Mouse (Mus musculus): ENCODE results near the gene Thsd7b. TPM values are rescaled to one million over a fixed set of nuclear protein-coding genes. Genes with fewer than 3 reads are reported as not detected.

The Thsd7b gene
- polyA plus RNA-seq, 2 experiments = 1.1 to 1.8 TPM

DNA sequence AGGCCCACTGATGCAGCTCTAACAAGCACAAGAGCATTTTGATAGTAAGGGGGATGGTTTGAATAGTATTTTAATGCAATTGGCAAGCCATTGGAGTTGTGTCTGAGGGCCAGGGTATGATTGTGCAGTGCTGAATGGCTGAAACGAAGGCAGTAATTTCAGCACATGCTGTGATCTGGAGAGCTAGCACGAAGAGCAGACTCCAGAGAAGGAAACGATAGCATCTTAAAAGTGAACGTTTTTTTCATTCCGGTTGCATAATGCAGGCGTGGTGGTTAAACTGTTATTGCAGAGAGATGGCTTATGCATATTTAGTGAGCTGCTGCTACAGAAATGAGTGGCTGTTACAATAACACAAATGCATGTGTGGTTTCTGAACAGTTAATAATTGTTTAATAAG, 51.3 kb downstream of the Thsd7b start:
- H3K27me3 ChIP-seq (ENCODE audit: control insufficient read depth, insufficient read depth, low read length) = no peaks in the 10 kb centered on the region
- H3K4me2 ChIP-seq (replicated peaks; ENCODE audit: low read depth, low read length, severe bottlenecking) = no peak overlapping the region
- no peaks in the 10 kb centered on the region for H3K9me3 ChIP-seq (ENCODE audit: control insufficient read depth, low read length)
- TF ChIP-seq POLR2A (IDR thresholded peaks at IDR 0.05; ENCODE audit: borderline replicate concordance, extremely low read depth, insufficient read depth, insufficient read length) = no peak
- H3K4me1 ChIP-seq (ENCODE audit: control insufficient read depth, insufficient read depth, low read length) = no peaks in the 10 kb centered on the region
- no peak overlapping the region for H3K9ac ChIP-seq (ENCODE audit: low read depth, low read length, severe bottlenecking)
- no peak for ATAC-seq (ENCODE audit: low FRiP score, low read depth)
- H3K27ac ChIP-seq (replicated peaks; ENCODE audit: low read depth, low read length) = no peak overlapping the region
- no peak overlapping the region for H3K4me3 ChIP-seq (replicated peaks; ENCODE audit: low read length)
- H3K36me3 ChIP-seq (ENCODE audit: control insufficient read depth, insufficient read depth, low read length) = no peaks in the 10 kb centered on the region
- no peak for DNase-seq (ENCODE audit: low spot score)
- 53% methylated on average over 6 of the region's 6 CpGs for WGBS

DNA sequence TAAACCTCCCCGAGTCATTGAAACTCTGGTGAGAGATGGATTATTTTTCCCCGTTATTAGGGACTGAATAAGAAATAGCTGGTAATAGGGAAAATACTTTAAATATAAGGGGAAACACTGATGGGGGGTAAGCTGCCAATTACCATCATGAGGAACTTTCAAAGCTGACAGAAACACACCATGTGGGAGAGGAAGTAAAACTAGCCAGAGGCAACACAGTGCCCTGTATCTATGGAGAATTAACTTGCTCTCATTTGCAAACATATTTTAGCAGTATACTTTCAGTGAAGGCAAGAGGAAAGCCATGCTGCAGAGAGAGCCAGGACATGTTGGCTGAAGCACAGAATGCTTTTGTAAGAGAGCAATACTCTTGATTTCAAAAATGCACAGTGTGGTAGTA, 51.7 kb downstream of the Thsd7b start:
- H3K9ac ChIP-seq (ENCODE audit: low read depth, low read length, severe bottlenecking) = no peak overlapping the region
- H3K36me3 ChIP-seq (ENCODE audit: control insufficient read depth, insufficient read depth, low read length) = no peaks in the 10 kb centered on the region
- H3K4me2 ChIP-seq (replicated peaks; ENCODE audit: low read depth, low read length, severe bottlenecking) = no peak overlapping the region
- H3K27ac ChIP-seq (replicated peaks; ENCODE audit: low read depth, low read length) = no peak overlapping the region
- H3K9me3 ChIP-seq (ENCODE audit: control insufficient read depth, low read length) = no peaks in the 10 kb centered on the region
- H3K27me3 ChIP-seq (ENCODE audit: control insufficient read depth, insufficient read depth, low read length) = no peaks in the 10 kb centered on the region
- no peaks in the 10 kb centered on the region for H3K4me1 ChIP-seq (ENCODE audit: control insufficient read depth, insufficient read depth, low read length)
- no peak for ATAC-seq (ENCODE audit: low FRiP score, low read depth)
- 39% methylated on average over 2 of the region's 2 CpGs for WGBS
- no peak for DNase-seq (ENCODE audit: low spot score)
- H3K4me3 ChIP-seq (replicated peaks; ENCODE audit: low read length) = no peak overlapping the region
- no peak for TF ChIP-seq POLR2A (IDR thresholded peaks at IDR 0.05; ENCODE audit: borderline replicate concordance, extremely low read depth, insufficient read depth, insufficient read length)

- Histone ChIP-seq H3K36me3 (ENCODE audit: control insufficient read depth, insufficient read depth, low read length) (no peaks in the 10 kb centered on the region), H3K4me2 (replicated peaks; ENCODE audit: low read depth, low read length, severe bottlenecking) (no peak overlapping the region), H3K27me3 (ENCODE audit: control insufficient read depth, insufficient read depth, low read length) (no peaks in the 10 kb centered on the region), H3K9ac (ENCODE audit: low read depth, low read length, severe bottlenecking) (no peak overlapping the region), H3K9me3 (ENCODE audit: control insufficient read depth, low read length) (no peaks in the 10 kb centered on the region), H3K4me1 (ENCODE audit: control insufficient read depth, insufficient read depth, low read length) (no peaks in the 10 kb centered on the region), H3K27ac (replicated peaks; ENCODE audit: low read depth, low read length) (no peak overlapping the region), H3K4me3 (replicated peaks; ENCODE audit: low read length) (no peak overlapping the region)
- DNase-seq (ENCODE audit: low spot score) (no peak), ATAC-seq (ENCODE audit: low FRiP score, low read depth) (no peak)
- TF ChIP-seq POLR2A (IDR thresholded peaks at IDR 0.05; ENCODE audit: borderline replicate concordance, extremely low read depth, insufficient read depth, insufficient read length) = no peak
- WGBS = 76% methylated on average over 6 of the region's 6 CpGs
Measured at GRCm38 (mm10) chr1:129356631-129357030, 83.5 kb downstream of the Thsd7b start.

DNA sequence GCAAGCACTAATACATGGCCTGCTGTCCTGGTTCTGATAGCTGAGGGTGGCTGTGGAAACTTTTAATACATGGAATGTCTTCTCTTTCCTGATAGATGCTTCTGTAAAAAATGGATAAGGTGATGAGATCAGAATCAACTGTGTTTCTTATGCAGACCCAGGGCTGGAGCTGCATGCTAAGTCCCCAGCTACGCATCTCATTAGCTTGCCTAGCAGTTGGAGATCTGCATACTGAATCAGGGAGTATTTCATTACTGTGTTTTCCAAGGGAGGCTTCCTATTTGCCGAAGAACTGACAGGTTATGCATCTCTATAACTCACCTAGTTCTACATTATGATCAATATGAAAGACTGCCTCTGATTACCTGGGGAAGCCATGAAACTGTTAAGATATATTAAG, 84.3 kb downstream of the Thsd7b start:
- Histone ChIP-seq H3K27me3 (ENCODE audit: control insufficient read depth, insufficient read depth, low read length) (no peaks in the 10 kb centered on the region), H3K4me1 (ENCODE audit: control insufficient read depth, insufficient read depth, low read length) (no peaks in the 10 kb centered on the region), H3K36me3 (ENCODE audit: control insufficient read depth, insufficient read depth, low read length) (no peaks in the 10 kb centered on the region), H3K9ac (ENCODE audit: low read depth, low read length, severe bottlenecking) (no peak overlapping the region), H3K27ac (replicated peaks; ENCODE audit: low read depth, low read length) (no peak overlapping the region), H3K9me3 (ENCODE audit: control insufficient read depth, low read length) (no peaks in the 10 kb centered on the region), H3K4me3 (replicated peaks; ENCODE audit: low read length) (no peak overlapping the region), H3K4me2 (replicated peaks; ENCODE audit: low read depth, low read length, severe bottlenecking) (no peak overlapping the region)
- 76% methylated on average over 2 of the region's 2 CpGs for whole genome bisulfite sequencing
- DNase-seq (ENCODE audit: low spot score) (no peak), ATAC-seq (ENCODE audit: low FRiP score, low read depth) (no peak)
- TF ChIP-seq POLR2A (IDR thresholded peaks at IDR 0.05; ENCODE audit: borderline replicate concordance, extremely low read depth, insufficient read depth, insufficient read length) = no peak

DNA sequence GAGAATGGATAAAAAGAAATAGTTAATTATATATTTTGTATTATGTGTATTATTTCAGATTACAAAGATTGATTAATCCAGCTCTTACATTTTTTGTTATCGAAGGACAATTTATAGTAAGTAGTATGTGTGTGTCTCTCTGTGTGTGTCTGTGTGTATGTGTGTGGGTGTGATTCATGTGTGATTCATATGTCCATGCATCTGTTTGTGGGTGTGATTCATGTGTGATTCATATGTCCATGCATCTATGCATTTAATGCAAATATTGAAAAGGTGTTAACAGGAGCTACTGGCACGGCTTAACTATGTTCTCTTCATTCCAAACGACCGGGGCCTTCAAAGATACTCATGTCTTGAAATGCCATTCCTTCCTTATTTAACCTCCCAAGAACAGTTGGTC, 90.3 kb downstream of the Thsd7b start:
- no peak overlapping the region for H3K4me2 ChIP-seq (replicated peaks; ENCODE audit: low read depth, low read length, severe bottlenecking)
- TF ChIP-seq POLR2A (IDR thresholded peaks at IDR 0.05; ENCODE audit: borderline replicate concordance, extremely low read depth, insufficient read depth, insufficient read length) = no peak
- H3K9ac ChIP-seq (ENCODE audit: low read depth, low read length, severe bottlenecking) = no peak overlapping the region
- H3K27ac ChIP-seq (replicated peaks; ENCODE audit: low read depth, low read length) = no peak overlapping the region
- no peak for ATAC-seq (ENCODE audit: low FRiP score, low read depth)
- WGBS = 91% methylated on average over 4 of the region's 4 CpGs
- H3K27me3 ChIP-seq (ENCODE audit: control insufficient read depth, insufficient read depth, low read length) = no peaks in the 10 kb centered on the region
- no peak for DNase-seq (ENCODE audit: low spot score)
- H3K36me3 ChIP-seq (ENCODE audit: control insufficient read depth, insufficient read depth, low read length) = no peaks in the 10 kb centered on the region
- H3K9me3 ChIP-seq (ENCODE audit: control insufficient read depth, low read length) = no peaks in the 10 kb centered on the region
- no peak overlapping the region for H3K4me3 ChIP-seq (replicated peaks; ENCODE audit: low read length)
- no peaks in the 10 kb centered on the region for H3K4me1 ChIP-seq (ENCODE audit: control insufficient read depth, insufficient read depth, low read length)

GRCm38 (mm10) chr1:129364828-129365227, 91.7 kb downstream of the Thsd7b start:
- ATAC-seq (ENCODE audit: low FRiP score, low read depth) (no peak), DNase-seq (ENCODE audit: low spot score) (no peak)
- H3K9me3 ChIP-seq (ENCODE audit: control insufficient read depth, low read length) = no peaks in the 10 kb centered on the region
- TF ChIP-seq POLR2A (IDR thresholded peaks at IDR 0.05; ENCODE audit: borderline replicate concordance, extremely low read depth, insufficient read depth, insufficient read length) = no peak
- no peak overlapping the region for H3K4me2 ChIP-seq (replicated peaks; ENCODE audit: low read depth, low read length, severe bottlenecking)
- no peaks in the 10 kb centered on the region for H3K36me3 ChIP-seq (ENCODE audit: control insufficient read depth, insufficient read depth, low read length)
- no peak overlapping the region for H3K9ac ChIP-seq (ENCODE audit: low read depth, low read length, severe bottlenecking)
- no peaks in the 10 kb centered on the region for H3K4me1 ChIP-seq (ENCODE audit: control insufficient read depth, insufficient read depth, low read length)
- H3K27me3 ChIP-seq (ENCODE audit: control insufficient read depth, insufficient read depth, low read length) = no peaks in the 10 kb centered on the region
- H3K4me3 ChIP-seq (replicated peaks; ENCODE audit: low read length) = no peak overlapping the region
- no peak overlapping the region for H3K27ac ChIP-seq (replicated peaks; ENCODE audit: low read depth, low read length)
